Mouse (Mus musculus): Measurements from ENCODE around the gene Mfsd13b.
"Not testable (repeated sequence)": the region's sequence is repeated elsewhere in the genome, so short reads cannot be mapped to it uniquely, and the experiment has no call there.

The Mfsd13b gene

GRCm38 (mm10) chr7:120991191-120991590 lies 8.9 kb downstream of the Mfsd13b start:
- no peak for DNase-seq (ENCODE audit: low read depth)

- no peak for DNase-seq (ENCODE audit: low read depth)
These were observed 16.8 kb downstream of the Mfsd13b start for GRCm38 (mm10) chr7:120999021-120999530.

- no peak for DNase-seq (ENCODE audit: low read depth)
These were observed 17.9 kb downstream of the Mfsd13b start for GRCm38 (mm10) chr7:121000065-121000822.

GRCm38 (mm10) chr7:121001879-121002278 lies 19.6 kb downstream of the Mfsd13b start:
- no peak for DNase-seq (ENCODE audit: low read depth)

GRCm38 (mm10) chr7:121002407-121002928 lies 20.2 kb downstream of the Mfsd13b start:
- no peak for DNase-seq (ENCODE audit: low read depth)

- no peak for DNase-seq (ENCODE audit: low read depth)
These were observed 21.6 kb downstream of the Mfsd13b start for GRCm38 (mm10) chr7:121003793-121004418.

- DNase-seq (ENCODE audit: low read depth), result no peak
These were observed 29.7 kb downstream of the Mfsd13b start for GRCm38 (mm10) chr7:121011794-121012689.

GRCm38 (mm10) chr7:121014486-121014885 lies 32.2 kb downstream of the Mfsd13b start:
- no peak for DNase-seq (ENCODE audit: low read depth)

- DNase-seq (ENCODE audit: low read depth), result no peak
These were observed 36.5 kb downstream of the Mfsd13b start for GRCm38 (mm10) chr7:121018778-121019177.

GRCm38 (mm10) chr7:121020277-121020676 lies 38.0 kb downstream of the Mfsd13b start:
- DNase-seq (ENCODE audit: low read depth), result no peak

GRCm38 (mm10) chr7:121025221-121026008 lies 43.1 kb downstream of the Mfsd13b start:
- DNase-seq (ENCODE audit: low read depth), result no peak

GRCm38 (mm10) chr7:121026300-121026699 lies 44.0 kb downstream of the Mfsd13b start:
- DNase-seq (ENCODE audit: low read depth), result no peak

- not testable (repeated sequence) for DNase-seq (ENCODE audit: low read depth)
These were observed 47.6 kb downstream of the Mfsd13b start for GRCm38 (mm10) chr7:121029947-121030346.

GRCm38 (mm10) chr7:121033856-121034652 lies 51.7 kb downstream of the Mfsd13b start, which contains the start of gene Mettl9:
Gene Mettl9 (plus strand): TSS chr7:121034445.
- DNase-seq (ENCODE audit: low read depth), result peak; percentile 90

- DNase-seq (ENCODE audit: low read depth), result peak; percentile 18
These were observed 52.4 kb downstream of the Mfsd13b start for GRCm38 (mm10) chr7:121034701-121035141.

- DNase-seq (ENCODE audit: low read depth), result peak; percentile 14
These were observed 52.9 kb downstream of the Mfsd13b start for GRCm38 (mm10) chr7:121035161-121035721.

- DNase-seq (ENCODE audit: low read depth), result no peak
These were observed 58.3 kb downstream of the Mfsd13b start for GRCm38 (mm10) chr7:121040595-121040994.

- no peak for DNase-seq (ENCODE audit: low read depth)
These were observed 59.7 kb downstream of the Mfsd13b start for GRCm38 (mm10) chr7:121041989-121042388.

GRCm38 (mm10) chr7:121043004-121043403 lies 60.7 kb downstream of the Mfsd13b start:
- no peak for DNase-seq (ENCODE audit: low read depth)

GRCm38 (mm10) chr7:121043510-121043909 lies 61.2 kb downstream of the Mfsd13b start:
- no peak for DNase-seq (ENCODE audit: low read depth)
